11 mouse cellular contexts compared by ENCODE assay signal in genomic region chr2:133761496-133761895, GRCm38 (mm10).
DNase-seq lines count a peak whose midpoint lies in the region; ATAC-seq lines count a peak whose summit lies in the region.
"Had no signal": no experiment of that assay in that cellular context is flagged by ENCODE, and none has a peak within 500 bp of the region (broad histone marks: within the 10 kb centered on the region; RNA-seq: fewer than 3 reads in every experiment).

No protein-coding gene starts in this region.

- H3K27ac ChIP-seq in embryonic facial prominence, embryonic 14.5 days (replicated peaks; ENCODE audit: low read depth, low read length) = no peak overlapping the region
- no peak overlapping the region for H3K27ac ChIP-seq in embryonic facial prominence, embryonic 10.5 days (replicated peaks)
- no peak overlapping the region for H3K27ac ChIP-seq in lung, embryonic 16.5 days (ENCODE audit: low read length)
- H3K27ac ChIP-seq: forebrain, embryonic 15.5 days had no signal

- no peaks in the 10 kb centered on the region for H3K27me3 ChIP-seq in embryonic facial prominence, embryonic 14.5 days (replicated peaks; ENCODE audit: control insufficient read depth, insufficient read depth, low read length)
- no peaks in the 10 kb centered on the region for H3K27me3 ChIP-seq in embryonic facial prominence, embryonic 10.5 days (replicated peaks; ENCODE audit: low read depth, poor library complexity, severe bottlenecking)
- no peaks in the 10 kb centered on the region for H3K27me3 ChIP-seq in lung, embryonic 16.5 days (ENCODE audit: control insufficient read depth, insufficient read depth, low read depth, low read length)
- H3K27me3 ChIP-seq: forebrain, embryonic 15.5 days had no signal

- H3K36me3 ChIP-seq in embryonic facial prominence, embryonic 14.5 days (ENCODE audit: control insufficient read depth, insufficient read depth, low read length) = no peaks in the 10 kb centered on the region
- H3K36me3 ChIP-seq in embryonic facial prominence, embryonic 10.5 days (replicated peaks) = no peaks in the 10 kb centered on the region
- no peaks in the 10 kb centered on the region for H3K36me3 ChIP-seq in lung, embryonic 16.5 days (ENCODE audit: control insufficient read depth, insufficient read depth, low read length)
- H3K36me3 ChIP-seq: forebrain, embryonic 15.5 days had no signal

- 65% methylated on average over 7 of the region's 7 CpGs for WGBS in embryonic facial prominence, embryonic 14.5 days
- WGBS in embryonic facial prominence, embryonic 10.5 days = 89% methylated on average over 7 of the region's 7 CpGs
- 43% methylated on average over 7 of the region's 7 CpGs for whole genome bisulfite sequencing in lung, embryonic 16.5 days

- no peak overlapping the region for H3K4me2 ChIP-seq in embryonic facial prominence, embryonic 14.5 days (ENCODE audit: low read depth, low read length)
- no peak overlapping the region for H3K4me2 ChIP-seq in lung, embryonic 16.5 days (ENCODE audit: low read depth, low read length)
- H3K4me2 ChIP-seq: forebrain, embryonic 15.5 days; midbrain, embryonic 11.5 days had no signal

- no peaks in the 10 kb centered on the region for H3K9me3 ChIP-seq in embryonic facial prominence, embryonic 14.5 days (ENCODE audit: control insufficient read depth, low read length)
- no peaks in the 10 kb centered on the region for H3K9me3 ChIP-seq in embryonic facial prominence, embryonic 10.5 days
- H3K9me3 ChIP-seq in lung, embryonic 16.5 days (ENCODE audit: control insufficient read depth, low read length) = no peaks in the 10 kb centered on the region
- H3K9me3 ChIP-seq: forebrain, embryonic 15.5 days had no signal

- H3K4me3 ChIP-seq in embryonic facial prominence, embryonic 14.5 days (ENCODE audit: low read depth, low read length) = no peak overlapping the region
- H3K4me3 ChIP-seq in embryonic facial prominence, embryonic 10.5 days = no peak overlapping the region
- no peak overlapping the region for H3K4me3 ChIP-seq in lung, embryonic 16.5 days (ENCODE audit: low read length)
- H3K4me3 ChIP-seq: forebrain, embryonic 15.5 days had no signal

- DNase-seq in embryonic facial prominence, embryonic 14.5 days (ENCODE audit: low spot score) = peak; percentile 76
- DNase-seq in embryonic facial prominence, embryonic 10.5 days (ENCODE audit: low spot score) = no peak
- peak; percentile 4 to 34 for DNase-seq in kidney, postnatal 36 days
- no peak for DNase-seq in kidney, adult 18-20 months
- DNase-seq in adrenal gland, postnatal 10 days = peak; percentile 71
- no peak for DNase-seq in cerebellum, adult 8-10 months
- DNase-seq: kidney, postnatal 10 days had no signal

- no peak for ATAC-seq in embryonic facial prominence, embryonic 14.5 days (ENCODE audit: low read depth)
- ATAC-seq in lung, embryonic 16.5 days (ENCODE audit: low read depth) = peak; percentile 96
- no peak for ATAC-seq in monocyte, adult 5-6 weeks (replicated peaks; ENCODE audit: insufficient number of reproducible peaks, low FRiP score, low TSS enrichment, poor library complexity, severe bottlenecking)
- ATAC-seq: forebrain, embryonic 15.5 days had no signal

- no peaks in the 10 kb centered on the region for H3K4me1 ChIP-seq in embryonic facial prominence, embryonic 14.5 days (ENCODE audit: control insufficient read depth, insufficient read depth, low read length)
- H3K4me1 ChIP-seq in embryonic facial prominence, embryonic 10.5 days = no peaks in the 10 kb centered on the region
- peaks cover 4% of the 10 kb centered on the region; the same call in 1 of the 2 replicates for H3K4me1 ChIP-seq in lung, embryonic 16.5 days (replicated peaks; ENCODE audit: control insufficient read depth, insufficient read depth, low read length)
- H3K4me1 ChIP-seq: forebrain, embryonic 15.5 days had no signal

- H3K9ac ChIP-seq in embryonic facial prominence, embryonic 14.5 days (ENCODE audit: low read depth, low read length) = no peak overlapping the region
- no peak overlapping the region for H3K9ac ChIP-seq in lung, embryonic 16.5 days (ENCODE audit: low read length)
- H3K9ac ChIP-seq: forebrain, embryonic 15.5 days had no signal

Comparison
In these comparisons a context has a peak if more than half of its experiments do, and no peak if none do; other contexts are left out.
1. DNase-seq: peak in embryonic facial prominence, embryonic 14.5 days (single experiment), kidney, postnatal 36 days (2 of 2) and adrenal gland, postnatal 10 days (single experiment); none in embryonic facial prominence, embryonic 10.5 days (single experiment), kidney, adult 18-20 months (single experiment) and cerebellum, adult 8-10 months (single experiment).